Mouse (Mus musculus): ENCODE measurements around the gene Tab1. TPM values are rescaled to one million over a fixed set of nuclear protein-coding genes. Genes with fewer than 3 reads are reported as not detected.

Gene Tab1
- polyA plus RNA-seq, 1 experiment from 2014 or later: 12.6 TPM

GRCm38 (mm10) chr15:80131421-80131820, 1.5 kb upstream of the Tab1 start:
- H3K4me3 ChIP-seq (ENCODE audit: low read depth, low read length): no peak overlapping the region
- WGBS: 83% methylated on average over 6 of the region's 6 CpGs
- no peak overlapping the region for H3K4me2 ChIP-seq (replicated peaks; ENCODE audit: low read depth)
- no peaks in the 10 kb centered on the region for H3K27me3 ChIP-seq (replicated peaks; ENCODE audit: control insufficient read depth, insufficient read depth, low read length)
- H3K36me3 ChIP-seq (ENCODE audit: control insufficient read depth, insufficient read depth): no peaks in the 10 kb centered on the region
- H3K9ac ChIP-seq (ENCODE audit: low read depth, low read length): no peak overlapping the region
- no peaks in the 10 kb centered on the region for H3K9me3 ChIP-seq (ENCODE audit: control insufficient read depth)
- no peak for TF ChIP-seq CTCF (IDR thresholded peaks at IDR 0.05; ENCODE audit: low read depth)
- H3K4me1 ChIP-seq (replicated peaks; ENCODE audit: control insufficient read depth, insufficient read depth, low read length): peaks cover 13% of the 10 kb centered on the region
- H3K27ac ChIP-seq (ENCODE audit: low read depth, low read length): no peak overlapping the region
- ATAC-seq: no peak

DNA sequence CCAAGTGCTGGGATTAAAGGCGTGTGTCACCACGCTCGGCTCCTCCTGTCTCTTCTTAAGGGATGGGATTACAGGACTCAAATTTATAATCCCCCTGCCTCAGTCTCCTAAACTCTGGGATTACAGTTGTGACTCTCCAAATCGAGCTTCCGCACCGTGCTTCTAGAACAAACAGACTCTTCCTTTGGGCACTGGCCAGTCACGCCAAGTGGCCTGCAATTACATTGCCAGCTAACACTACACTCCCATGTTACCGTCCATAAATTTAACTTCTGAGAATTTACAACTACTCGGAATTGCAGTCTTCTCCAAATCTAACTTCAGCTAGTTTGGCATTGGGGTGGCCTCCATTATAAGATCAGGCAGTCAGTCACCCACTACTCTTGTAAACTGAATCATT, 475 bp upstream of the Tab1 start:
- TF ChIP-seq CTCF (IDR thresholded peaks at IDR 0.05; ENCODE audit: low read depth): no peak

GRCm38 (mm10) chr15:80133682-80134449, 939 bp downstream of the Tab1 start:
- ATAC-seq: peak; percentile 6; the same call in 1 of the 2 replicates
- no peak for TF ChIP-seq CTCF (IDR thresholded peaks at IDR 0.05; ENCODE audit: low read depth)

More for the DNA sequence above, 475 bp upstream of the Tab1 start:
- Histone ChIP-seq H3K4me1 (replicated peaks; ENCODE audit: control insufficient read depth, insufficient read depth, low read length) (peaks cover 13% of the 10 kb centered on the region), H3K27ac (ENCODE audit: low read depth, low read length) (peak overlapping the region; percentile 95; the same call in 1 of the 2 replicates), H3K9me3 (ENCODE audit: control insufficient read depth) (no peaks in the 10 kb centered on the region), H3K36me3 (ENCODE audit: control insufficient read depth, insufficient read depth) (no peaks in the 10 kb centered on the region), H3K9ac (ENCODE audit: low read depth, low read length) (peak overlapping the region; percentile 83), H3K27me3 (replicated peaks; ENCODE audit: control insufficient read depth, insufficient read depth, low read length) (no peaks in the 10 kb centered on the region), H3K4me2 (replicated peaks; ENCODE audit: low read depth) (peak overlapping the region; percentile 77), H3K4me3 (ENCODE audit: low read depth, low read length) (peak overlapping the region; percentile 73)
- ATAC-seq: no peak
- 73% methylated on average over 9 of the region's 9 CpGs for WGBS

DNA sequence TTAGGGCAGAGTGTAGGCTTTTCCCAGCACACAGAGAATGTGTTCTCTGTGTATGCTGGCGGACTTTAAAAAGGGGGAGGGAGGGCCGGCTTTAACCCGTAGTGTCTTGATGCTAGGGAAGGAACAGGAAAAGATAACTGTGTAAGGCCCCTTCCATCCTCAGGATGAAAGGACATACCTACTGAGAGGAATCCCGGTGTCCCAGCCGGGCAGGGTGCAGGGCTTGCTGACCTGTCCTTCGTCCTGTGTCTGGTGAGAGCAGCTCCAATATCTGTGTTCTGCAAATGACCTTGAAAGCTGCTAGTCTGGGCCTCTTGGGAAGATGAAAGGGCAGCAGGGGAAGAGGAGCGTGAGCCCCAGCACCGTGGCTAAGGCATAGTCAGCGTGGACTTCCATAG, 1.5 kb downstream of the Tab1 start:
- Histone ChIP-seq H3K4me3 (ENCODE audit: low read depth, low read length) (peak overlapping the region; percentile 73; the same call in 1 of the 2 replicates), H3K9me3 (ENCODE audit: control insufficient read depth) (no peaks in the 10 kb centered on the region), H3K4me2 (replicated peaks; ENCODE audit: low read depth) (peak overlapping the region; percentile 77), H3K9ac (ENCODE audit: low read depth, low read length) (peak overlapping the region; percentile 83; the same call in 1 of the 2 replicates), H3K27ac (ENCODE audit: low read depth, low read length) (peak overlapping the region; percentile 95), H3K36me3 (ENCODE audit: control insufficient read depth, insufficient read depth) (no peaks in the 10 kb centered on the region), H3K4me1 (replicated peaks; ENCODE audit: control insufficient read depth, insufficient read depth, low read length) (peaks cover 13% of the 10 kb centered on the region), H3K27me3 (replicated peaks; ENCODE audit: control insufficient read depth, insufficient read depth, low read length) (no peaks in the 10 kb centered on the region)
- TF ChIP-seq CTCF (IDR thresholded peaks at IDR 0.05; ENCODE audit: low read depth): no peak
- 29% methylated on average over 9 of the region's 9 CpGs for WGBS
- no peak for ATAC-seq

More at GRCm38 (mm10) chr15:80133682-80134449, 939 bp downstream of the Tab1 start:
- no peaks in the 10 kb centered on the region for H3K36me3 ChIP-seq (ENCODE audit: control insufficient read depth, insufficient read depth)
- peak overlapping the region; percentile 83 for H3K9ac ChIP-seq (ENCODE audit: low read depth, low read length)
- peak overlapping the region; percentile 95 for H3K27ac ChIP-seq (ENCODE audit: low read depth, low read length)
- H3K27me3 ChIP-seq (replicated peaks; ENCODE audit: control insufficient read depth, insufficient read depth, low read length): no peaks in the 10 kb centered on the region
- WGBS: 6% methylated on average over 14 of the region's 14 CpGs
- H3K4me1 ChIP-seq (replicated peaks; ENCODE audit: control insufficient read depth, insufficient read depth, low read length): peaks cover 13% of the 10 kb centered on the region
- no peaks in the 10 kb centered on the region for H3K9me3 ChIP-seq (ENCODE audit: control insufficient read depth)
- peak overlapping the region; percentile 73 for H3K4me3 ChIP-seq (ENCODE audit: low read depth, low read length)
- H3K4me2 ChIP-seq (replicated peaks; ENCODE audit: low read depth): peak overlapping the region; percentile 77

GRCm38 (mm10) chr15:80135499-80135898, 2.6 kb downstream of the Tab1 start:
- H3K27ac ChIP-seq (ENCODE audit: low read depth, low read length): no peak overlapping the region
- ATAC-seq: no peak
- H3K9me3 ChIP-seq (ENCODE audit: control insufficient read depth): no peaks in the 10 kb centered on the region
- peaks cover 16% of the 10 kb centered on the region for H3K4me1 ChIP-seq (replicated peaks; ENCODE audit: control insufficient read depth, insufficient read depth, low read length)
- no peaks in the 10 kb centered on the region for H3K27me3 ChIP-seq (replicated peaks; ENCODE audit: control insufficient read depth, insufficient read depth, low read length)
- no peaks in the 10 kb centered on the region for H3K36me3 ChIP-seq (ENCODE audit: control insufficient read depth, insufficient read depth)
- no peak overlapping the region for H3K4me3 ChIP-seq (ENCODE audit: low read depth, low read length)
- TF ChIP-seq CTCF (IDR thresholded peaks at IDR 0.05; ENCODE audit: low read depth): no peak
- no peak overlapping the region for H3K4me2 ChIP-seq (replicated peaks; ENCODE audit: low read depth)
- no peak overlapping the region for H3K9ac ChIP-seq (ENCODE audit: low read depth, low read length)
- 61% methylated on average over 2 of the region's 2 CpGs for WGBS

GRCm38 (mm10) chr15:80136645-80137044, 3.7 kb downstream of the Tab1 start:
- H3K9me3 ChIP-seq (ENCODE audit: control insufficient read depth): no peaks in the 10 kb centered on the region
- H3K9ac ChIP-seq (ENCODE audit: low read depth, low read length): no peak overlapping the region
- H3K4me1 ChIP-seq (replicated peaks; ENCODE audit: control insufficient read depth, insufficient read depth, low read length): peaks cover 16% of the 10 kb centered on the region
- H3K27ac ChIP-seq (ENCODE audit: low read depth, low read length): peak overlapping the region; percentile 54
- TF ChIP-seq CTCF (IDR thresholded peaks at IDR 0.05; ENCODE audit: low read depth): no peak
- no peak overlapping the region for H3K4me3 ChIP-seq (ENCODE audit: low read depth, low read length)
- no peak overlapping the region for H3K4me2 ChIP-seq (replicated peaks; ENCODE audit: low read depth)
- H3K27me3 ChIP-seq (replicated peaks; ENCODE audit: control insufficient read depth, insufficient read depth, low read length): no peaks in the 10 kb centered on the region
- no peaks in the 10 kb centered on the region for H3K36me3 ChIP-seq (ENCODE audit: control insufficient read depth, insufficient read depth)
- 76% methylated on average over 3 of the region's 3 CpGs for WGBS
- ATAC-seq: no peak
